Mouse (Mus musculus): ENCODE measurements at regions not wholly inside any gene's neighbourhood (a gene's known extent, or its start where the extent isn't known, plus 50 kb on each side); places are given as distances from the start of the nearest gene placed in this dataset.

- no peak for DNase-seq (ENCODE audit: low spot score)
- intact Hi-C loops (cut with DNase I), result loop anchor here (5.0 kb wide), 1 partner anchor 42 kb away; no protein-coding TSS in a partner anchor
Measured at GRCm38 (mm10) chr13:37599679-37600078, 178.5 kb upstream of the Rreb1 start.

GRCm38 (mm10) chr13:37600172-37600571 is 178.0 kb upstream of the Rreb1 start:
- DNase-seq (ENCODE audit: low spot score), result no peak
- intact Hi-C loops (cut with DNase I), result no loop called here

DNA sequence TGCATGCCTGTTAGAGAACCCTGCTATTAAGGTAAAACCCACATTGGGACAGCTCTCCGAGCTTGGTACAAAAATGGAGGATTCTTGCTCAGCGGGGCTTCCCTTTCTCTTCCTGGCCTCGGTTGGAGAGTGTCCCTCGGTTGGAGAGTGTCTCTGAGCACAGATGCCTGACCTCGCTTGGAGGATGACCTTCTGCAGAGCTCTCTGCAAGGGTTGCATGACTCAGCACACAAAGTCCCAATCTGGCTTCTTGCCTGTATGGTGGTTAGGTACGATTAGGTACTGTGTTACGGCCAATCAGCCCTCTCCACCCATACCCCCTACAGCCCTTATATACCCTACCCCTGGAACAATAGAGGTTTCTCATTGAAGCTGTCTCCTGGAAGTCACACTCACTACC is 177.1 kb upstream of the Rreb1 start:
- no peak for DNase-seq (ENCODE audit: low spot score)
- intact Hi-C loops (cut with DNase I), result no loop called here

GRCm38 (mm10) chr13:37602256-37602655 is 175.9 kb upstream of the Rreb1 start:
- DNase-seq (ENCODE audit: low spot score), result peak; percentile 12
- intact Hi-C loops (cut with DNase I), result no loop called here

GRCm38 (mm10) chr13:37603226-37603994 is 174.8 kb upstream of the Rreb1 start:
- DNase-seq (ENCODE audit: low spot score), result no peak
- intact Hi-C loops (cut with DNase I), result no loop called here

GRCm38 (mm10) chr13:37606250-37606649 is 171.9 kb upstream of the Rreb1 start:
- DNase-seq (ENCODE audit: low spot score), result no peak
- intact Hi-C loops (cut with DNase I), result no loop called here

- intact Hi-C loops (cut with DNase I), result no loop called here
- DNase-seq (ENCODE audit: low spot score), result no peak
Measured at GRCm38 (mm10) chr13:37609085-37609484, 169.1 kb upstream of the Rreb1 start.

GRCm38 (mm10) chr13:37611387-37611786 is 166.8 kb upstream of the Rreb1 start:
- intact Hi-C loops (cut with DNase I), result no loop called here
- DNase-seq (ENCODE audit: low spot score), result no peak

DNA sequence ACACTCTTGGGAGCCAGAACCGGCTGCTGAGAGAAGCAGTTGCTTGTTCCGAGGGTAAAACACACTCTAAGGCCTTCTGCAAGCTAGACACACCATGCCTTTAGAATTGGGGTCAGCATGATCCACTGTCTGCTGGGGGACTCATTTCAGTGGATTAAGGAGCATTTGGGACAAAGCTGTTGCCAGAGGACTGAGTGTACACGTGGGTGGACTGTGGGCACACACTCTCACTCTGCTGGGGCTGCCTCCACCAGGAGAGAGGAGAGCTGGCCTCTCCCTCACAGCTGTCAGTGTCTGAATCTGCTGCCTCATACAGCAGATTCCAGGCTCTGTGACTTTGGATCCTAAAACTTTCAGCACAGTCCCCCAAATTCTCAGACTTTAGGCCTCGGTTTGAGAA is 161.2 kb upstream of the Rreb1 start:
- DNase-seq (ENCODE audit: low spot score), result no peak
- intact Hi-C loops (cut with DNase I), result loop anchor here (5.0 kb wide), 1 partner anchor 130 kb away; no protein-coding TSS in a partner anchor

DNA sequence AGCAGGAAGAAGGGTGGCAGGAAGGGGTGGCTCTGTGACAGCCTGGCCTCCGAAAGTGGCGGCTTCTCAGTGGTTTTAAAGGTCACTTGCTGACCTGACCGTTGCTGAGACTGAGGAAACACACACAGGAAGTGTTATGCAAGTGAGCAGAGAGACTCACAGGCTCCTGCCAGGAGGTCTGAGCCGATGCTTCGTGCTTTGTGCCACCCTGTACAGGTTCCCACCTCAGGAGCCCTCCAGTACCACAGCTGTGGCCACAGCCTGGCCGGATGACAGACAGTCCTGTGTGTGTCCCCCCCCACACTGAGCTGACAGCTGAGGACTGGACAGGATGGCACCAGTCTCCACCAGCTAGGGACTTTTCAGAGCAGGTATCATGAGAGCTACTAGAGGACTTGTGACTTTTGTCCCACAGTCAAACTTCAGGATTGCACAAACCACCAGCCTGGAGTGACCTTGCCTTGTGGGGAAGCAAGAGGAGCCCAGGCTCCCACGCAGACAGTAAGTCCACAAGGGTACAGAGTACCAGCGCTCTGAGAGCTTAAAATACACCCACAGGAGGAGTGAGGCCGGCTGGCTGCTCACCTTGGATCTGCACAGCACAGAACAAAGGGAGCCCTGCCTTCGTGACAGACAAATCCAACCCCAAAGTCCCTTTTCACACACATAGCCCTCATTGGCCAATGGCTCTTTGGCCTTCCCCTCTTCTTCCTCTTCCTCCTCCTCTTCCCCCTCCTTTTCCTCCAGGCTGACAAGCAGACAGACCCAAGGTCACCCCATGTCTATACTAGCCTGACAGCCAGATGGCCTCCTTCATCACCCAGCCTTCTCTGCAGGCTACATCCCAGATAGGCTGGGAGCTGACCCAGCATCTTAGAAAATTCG is 158.1 kb upstream of the Rreb1 start:
- DNase-seq (ENCODE audit: low spot score), result peak; percentile 27
- intact Hi-C loops (cut with DNase I), result loop anchor here (5.0 kb wide), 3 partner anchors 73 to 158 kb away; no protein-coding TSS in a partner anchor

DNA sequence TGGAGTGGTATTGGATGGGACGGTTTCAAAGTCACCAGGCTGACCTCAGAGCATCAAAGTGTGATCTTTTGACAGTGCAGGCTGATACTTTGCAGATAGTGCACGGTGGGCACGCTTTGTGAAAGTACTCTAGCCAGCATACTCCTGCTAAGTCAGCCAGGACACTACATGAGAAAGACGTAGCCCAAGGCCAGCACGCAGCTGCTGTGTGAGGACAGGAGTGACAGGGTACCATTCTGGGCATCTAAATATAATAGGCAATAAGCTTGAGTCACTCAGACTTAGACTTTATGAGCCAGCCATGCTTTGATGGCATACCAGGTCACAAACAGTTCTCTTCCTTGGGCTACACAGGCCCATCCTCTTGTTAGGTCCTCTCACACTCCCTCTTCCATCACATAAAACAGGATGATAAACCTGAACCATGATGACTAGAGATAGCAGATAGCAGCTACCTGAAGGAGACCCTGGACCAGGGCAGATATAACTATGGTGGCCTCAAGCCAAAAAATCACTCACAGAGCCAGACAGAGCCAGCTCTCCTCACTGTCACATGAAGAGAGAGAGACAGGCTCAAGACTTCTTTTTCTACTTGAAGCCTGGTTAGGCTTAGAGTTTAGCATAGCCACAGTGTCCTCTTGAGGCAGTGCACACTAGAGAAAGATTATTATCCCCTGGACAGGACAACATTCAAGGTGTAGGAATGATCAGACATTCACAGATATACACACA is 156.7 kb upstream of the Rreb1 start:
- intact Hi-C loops (cut with DNase I), result loop anchor here (5.0 kb wide), 2 partner anchors 74 to 159 kb away; no protein-coding TSS in a partner anchor

GRCm38 (mm10) chr13:37622366-37623088 is 155.7 kb upstream of the Rreb1 start:
- DNase-seq (ENCODE audit: low spot score), result no peak
- intact Hi-C loops (cut with DNase I), result loop anchor here (5.0 kb wide), 2 partner anchors 75 to 160 kb away; no protein-coding TSS in a partner anchor

More for the DNA sequence above, 156.7 kb upstream of the Rreb1 start:
- DNase-seq (ENCODE audit: low spot score), result no peak

DNA sequence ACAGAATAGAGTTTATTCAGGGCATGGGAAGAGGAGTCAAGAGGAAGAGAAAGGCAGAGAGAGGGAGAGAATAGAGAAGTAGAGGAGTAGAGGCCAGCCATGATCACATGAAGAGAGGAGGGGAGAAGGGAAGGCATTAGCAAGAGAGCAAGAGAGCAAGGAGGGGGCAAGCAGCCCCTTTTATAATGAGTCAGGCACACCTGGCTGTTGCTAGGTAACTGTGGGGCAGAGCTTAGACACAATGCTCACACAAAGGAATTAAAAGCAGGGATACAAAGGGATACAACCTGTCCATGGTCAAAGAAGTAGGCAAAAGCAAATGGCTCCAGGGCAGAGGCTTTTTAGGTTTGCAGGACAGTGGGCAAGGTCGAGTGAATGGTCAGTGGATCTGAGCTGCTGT is 153.5 kb upstream of the Rreb1 start:
- intact Hi-C loops (cut with DNase I), result loop anchor here (5.0 kb wide), 2 partner anchors 77 to 162 kb away; no protein-coding TSS in a partner anchor
- no peak for DNase-seq (ENCODE audit: low spot score)

GRCm38 (mm10) chr13:37625532-37626235 is 152.5 kb upstream of the Rreb1 start:
- DNase-seq (ENCODE audit: low spot score), result no peak
- intact Hi-C loops (cut with DNase I), result no loop called here

DNA sequence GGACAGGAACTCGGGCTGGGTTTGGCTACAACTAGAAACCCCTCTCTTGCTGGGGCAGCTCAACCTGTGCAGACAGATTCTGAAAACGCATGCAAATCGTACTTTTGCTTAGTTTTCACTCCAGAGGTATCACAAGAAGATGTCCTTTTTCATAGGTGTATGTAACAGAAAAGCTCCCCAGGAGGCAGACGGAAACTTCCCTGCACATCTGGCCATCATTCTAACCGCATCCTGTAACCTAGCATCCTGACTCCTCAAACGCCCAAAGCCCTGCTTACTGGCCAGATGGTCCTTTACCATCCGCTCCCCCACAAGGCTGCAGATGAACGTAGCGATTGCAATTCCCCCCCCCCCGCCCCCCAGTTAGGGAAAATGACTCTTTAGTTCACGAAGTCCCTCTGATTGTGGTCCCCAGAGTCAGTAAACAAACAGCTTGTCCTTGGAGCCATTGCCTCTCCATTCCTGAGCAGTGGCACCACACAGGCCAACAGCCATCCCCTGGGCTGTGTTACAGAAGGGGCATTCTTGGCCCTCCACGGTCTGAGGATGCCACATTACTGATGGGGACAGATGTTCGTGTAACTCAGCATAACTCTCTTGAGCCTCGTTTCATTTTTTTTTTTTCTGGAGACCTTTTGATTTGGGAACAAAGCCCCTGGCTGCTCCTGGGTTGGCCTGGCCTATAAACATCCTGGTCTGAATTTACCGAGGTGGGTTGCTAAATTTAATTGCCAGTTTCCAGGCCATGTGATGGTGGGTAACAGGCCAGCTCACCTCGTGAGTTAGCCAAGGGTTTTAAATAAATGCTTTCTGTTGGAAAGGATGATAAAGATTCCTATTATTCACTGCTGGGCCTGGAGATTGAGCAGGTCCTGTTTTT is 149.6 kb upstream of the Rreb1 start:
- DNase-seq (ENCODE audit: low spot score), result peak; percentile 4
- intact Hi-C loops (cut with DNase I), result no loop called here

DNA sequence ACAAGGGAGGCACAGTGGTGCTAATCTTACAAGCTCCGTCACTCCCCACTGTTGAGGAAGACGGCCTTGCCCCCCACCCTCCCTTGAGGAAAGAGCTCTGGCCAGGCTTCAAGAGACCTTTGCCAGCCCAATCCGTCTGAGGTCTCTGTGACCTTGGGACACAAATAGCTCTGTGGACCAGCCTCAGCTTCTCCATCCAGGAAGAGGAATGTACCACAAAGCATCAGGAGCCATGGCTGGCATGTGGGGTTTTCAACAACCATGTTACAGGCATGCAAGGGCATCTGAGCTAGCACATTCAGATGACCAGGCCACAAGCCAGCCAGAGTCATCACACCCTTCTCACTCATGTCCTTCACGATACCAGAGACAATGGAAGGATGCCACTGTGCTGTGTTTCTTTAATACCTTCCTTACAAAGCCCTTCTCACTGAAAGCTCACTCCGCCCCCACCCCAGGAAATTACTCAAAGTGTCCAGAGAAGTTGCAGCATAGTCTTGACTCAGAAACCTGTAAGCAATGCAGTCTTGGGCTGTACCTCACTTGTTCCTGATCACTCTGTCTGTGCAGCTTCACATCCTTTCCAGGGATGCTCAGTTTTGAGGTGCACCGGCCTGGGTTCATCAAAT is 148.8 kb upstream of the Rreb1 start:
- peak; percentile 3 for DNase-seq (ENCODE audit: low spot score)
- intact Hi-C loops (cut with DNase I), result no loop called here

- no peak for DNase-seq (ENCODE audit: low spot score)
- intact Hi-C loops (cut with DNase I), result no loop called here
Measured at GRCm38 (mm10) chr13:37632835-37633440, 145.3 kb upstream of the Rreb1 start.
